Mouse (Mus musculus) liver, adult 2 months (tissue): ENCODE measurements at regions not wholly inside any gene's neighbourhood (a gene's known extent, or its start where the extent isn't known, plus 50 kb on each side); places are given as distances from the start of the nearest gene placed in this dataset.

Source experiments
- CTCF ChIP-seq: fragments of 200-500 bp; IDR thresholded peaks from 2 replicates; pipeline ENCODE4 v1.5.1; 2011; ENCODE audit warnings: low read depth, low read length, control low read depth
- POLR2A ChIP-seq: fragments of 200-500 bp; IDR thresholded peaks from 2 replicates; pipeline ENCODE4 v1.6.1; 2011; ENCODE audit warnings: low read length, control low read depth; ENCODE audit not compliant: insufficient read depth; ENCODE audit errors: extremely low read depth

GRCm38 (mm10) chr5:84917631-84918292, 500.6 kb upstream of the Epha5 start:
- TF ChIP-seq POLR2A (no peak), CTCF (no peak)
